Mouse (Mus musculus) liver, embryonic 12.5 days (tissue): Measurements from ENCODE around the gene Fam13a. TPM values are rescaled to one million over a fixed set of nuclear protein-coding genes. Genes with fewer than 3 reads are reported as not detected.

Experiments
- ATAC-seq: fragments of 200-750 bp; cut with Nextera tagmentation; 2 replicates; pipeline ENCODE4 v1.8.0; 2017; ENCODE audit warnings: moderate number of reproducible peaks, mild to moderate bottlenecking, moderate library complexity
- H3K27ac ChIP-seq: fragments of 300-500 bp; sonication (generic); 2 replicates; pipeline ENCODE4 v1.5.1; 2016; ENCODE audit warnings: mild to moderate bottlenecking
- H3K27me3 ChIP-seq: fragments of 300-500 bp; sonication (generic); replicated peaks from 2 replicates; pipeline ENCODE4 v1.6.1; 2016; ENCODE audit warnings: mild to moderate bottlenecking, moderate library complexity
- H3K36me3 ChIP-seq: fragments of 300-500 bp; sonication (generic); 2 replicates; pipeline ENCODE4 v1.6.1; 2016; ENCODE audit warnings: mild to moderate bottlenecking, moderate library complexity
- H3K4me1 ChIP-seq: fragments of 300-500 bp; sonication (generic); 2 replicates; pipeline ENCODE4 v1.6.1; 2016
- H3K4me2 ChIP-seq: fragments of 300-500 bp; sonication (generic); 2 replicates; pipeline ENCODE4 v1.6.1; 2016; ENCODE audit warnings: mild to moderate bottlenecking, moderate library complexity
- H3K4me3 ChIP-seq: fragments of 300-500 bp; sonication (generic); 2 replicates; pipeline ENCODE4 v1.5.1; 2016; ENCODE audit warnings: mild to moderate bottlenecking, moderate library complexity
- H3K9ac ChIP-seq: fragments of 300-500 bp; sonication (generic); 2 replicates; pipeline ENCODE4 v1.6.1; 2016; ENCODE audit warnings: mild to moderate bottlenecking, moderate library complexity
- H3K9me3 ChIP-seq: fragments of 300-500 bp; sonication (generic); replicated peaks from 2 replicates; pipeline ENCODE4 v1.6.1; 2016; ENCODE audit warnings: mild to moderate bottlenecking, moderate library complexity
- WGBS: fragments of 180-500 bp; shearing (Covaris S2); methylation state at CpG from one replicate; pipeline ENCODE4 v1.1.7; 2016; ENCODE audit not compliant: insufficient replicate concordance; 5-methylcytosine and 5-hydroxymethylcytosine counted together
- polyA plus RNA-seq: library from polyadenylated mRNA; unstranded; fragments of >200 nt; fragmentation: Nextera tagmentation; extraction: Ambion mirVana; gene quantifications from 2 replicates; pipeline ENCODE4 v1.2.1, GENCODE M21; 2016

Gene Fam13a
- 0.54 and 1.0 TPM in 2 replicates for polyA plus RNA-seq

DNA sequence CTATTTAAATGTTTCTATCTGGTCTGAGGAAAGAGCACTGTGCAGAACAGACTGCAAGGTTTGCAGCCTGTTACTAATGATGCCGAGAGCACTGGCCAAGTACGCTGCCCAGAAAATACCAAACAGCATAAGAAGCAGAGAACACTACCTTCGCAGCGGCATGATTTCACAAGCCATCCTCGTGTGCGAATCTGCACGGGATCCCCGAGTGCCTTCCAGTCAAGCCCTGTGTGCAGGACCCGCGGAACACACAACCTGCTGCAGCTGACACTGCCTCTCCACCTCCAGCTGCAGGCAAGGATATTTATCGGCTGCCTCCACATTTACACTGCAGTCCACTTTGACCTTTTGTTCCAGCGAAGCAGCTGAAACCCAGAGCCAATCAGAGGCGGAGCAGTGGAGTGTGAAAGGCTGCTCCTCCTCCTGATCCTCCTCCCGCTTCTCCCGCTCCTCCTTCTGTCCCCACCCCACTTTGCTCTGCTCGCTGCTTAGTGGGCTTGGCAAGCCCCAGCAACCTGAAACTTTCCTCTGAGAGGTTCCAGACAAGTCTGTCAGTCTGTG is at the start of gene Fam13a:
TSS of gene Fam13a (minus strand) at position 386 of the 561 bp plus-strand sequence.
- Histone ChIP-seq H3K27me3 (no peaks in the 10 kb centered on the region), H3K4me1 (peaks cover 12% of the 10 kb centered on the region), H3K9me3 (no peaks in the 10 kb centered on the region), H3K4me2 (peak within 1 kb of the TSS; percentile 67), H3K27ac (no peak within 1 kb of the TSS), H3K36me3 (no peaks in the 10 kb centered on the region), H3K9ac (no peak within 1 kb of the TSS; the same call in 1 of the 2 replicates), H3K4me3 (peak within 1 kb of the TSS; percentile 52)
- ATAC-seq: peak; percentile 95
- WGBS: 1% methylated on average over 16 of the region's 16 CpGs

DNA sequence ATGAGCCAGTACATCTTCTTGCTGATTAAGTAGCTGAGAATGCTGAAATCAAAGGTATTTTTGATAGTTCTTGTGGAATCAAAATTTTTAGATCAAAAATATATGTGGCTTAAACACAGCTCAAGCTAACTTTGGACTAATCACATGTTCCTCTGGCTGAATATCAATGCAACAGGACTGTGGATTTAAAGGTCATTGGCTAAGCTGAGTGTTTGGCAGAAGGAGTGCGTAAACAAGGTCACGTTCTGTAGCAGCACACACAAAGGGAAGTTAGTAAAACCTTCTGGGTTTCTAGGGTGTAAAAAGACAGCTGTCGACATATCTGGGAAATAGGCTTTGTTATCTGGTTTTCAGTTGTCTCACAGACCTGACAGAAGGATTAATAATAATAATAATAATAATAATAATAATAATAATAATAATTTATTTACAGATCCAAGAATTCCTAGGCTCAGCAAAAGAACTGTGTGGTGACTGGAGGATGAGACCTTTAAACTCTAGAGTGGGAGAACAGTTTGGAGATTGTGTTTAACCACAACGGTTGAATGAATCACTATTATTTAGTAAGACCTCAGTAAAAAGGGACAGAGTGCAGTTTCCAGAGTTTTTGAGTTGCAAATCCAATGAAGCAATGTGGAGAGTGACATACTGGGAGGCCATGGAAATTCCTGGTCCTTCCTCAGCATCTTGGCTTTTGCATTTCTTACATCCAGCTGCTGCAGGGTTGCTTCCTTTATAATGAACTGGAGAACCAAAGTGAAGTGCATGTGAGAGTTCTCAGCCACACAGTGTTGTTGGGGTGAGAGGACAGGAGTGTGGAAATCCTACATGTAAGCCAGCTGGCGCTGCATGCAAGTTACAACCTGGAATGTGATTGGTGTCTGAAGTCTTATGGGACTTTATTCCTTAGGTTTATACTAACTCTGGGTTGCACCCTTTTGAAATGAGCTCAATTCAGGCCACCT is 48.0 kb upstream of the Fam13a start:
- Histone ChIP-seq H3K4me2 (no peak overlapping the region), H3K4me1 (no peaks in the 10 kb centered on the region), H3K27ac (no peak overlapping the region), H3K9me3 (peaks cover 12% of the 10 kb centered on the region; the same call in 1 of the 2 replicates), H3K36me3 (no peaks in the 10 kb centered on the region), H3K27me3 (no peaks in the 10 kb centered on the region), H3K9ac (no peak overlapping the region), H3K4me3 (no peak overlapping the region)
- 69% methylated on average over 5 of the region's 5 CpGs for WGBS
- ATAC-seq: no peak

DNA sequence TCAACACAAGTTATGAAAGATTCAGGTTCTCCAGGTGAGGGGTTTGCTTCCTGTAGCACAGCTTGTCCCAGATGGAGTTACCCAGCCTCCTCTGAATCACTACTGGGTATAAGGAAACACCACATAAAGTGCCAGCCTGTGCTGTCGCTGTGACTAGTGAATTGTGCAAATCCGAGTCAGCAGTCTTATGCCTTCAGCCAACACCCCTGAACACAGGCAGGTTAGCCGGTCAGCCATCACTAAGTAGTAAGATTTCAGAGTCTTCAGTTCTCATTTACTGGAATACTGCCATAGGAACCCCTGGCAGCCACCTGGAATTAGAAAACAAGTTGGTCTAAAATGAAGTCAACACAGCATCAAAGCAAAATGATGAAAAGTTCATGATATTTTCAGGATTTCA is 47.3 kb upstream of the Fam13a start:
- H3K9me3 ChIP-seq: peaks cover 12% of the 10 kb centered on the region; the same call in 1 of the 2 replicates
- no peak overlapping the region for H3K9ac ChIP-seq
- no peak overlapping the region for H3K4me3 ChIP-seq
- H3K36me3 ChIP-seq: no peaks in the 10 kb centered on the region
- H3K27ac ChIP-seq: no peak overlapping the region
- WGBS: 72% methylated on average over 3 of the region's 3 CpGs
- no peak overlapping the region for H3K4me2 ChIP-seq
- no peaks in the 10 kb centered on the region for H3K4me1 ChIP-seq
- ATAC-seq: no peak
- no peaks in the 10 kb centered on the region for H3K27me3 ChIP-seq

DNA sequence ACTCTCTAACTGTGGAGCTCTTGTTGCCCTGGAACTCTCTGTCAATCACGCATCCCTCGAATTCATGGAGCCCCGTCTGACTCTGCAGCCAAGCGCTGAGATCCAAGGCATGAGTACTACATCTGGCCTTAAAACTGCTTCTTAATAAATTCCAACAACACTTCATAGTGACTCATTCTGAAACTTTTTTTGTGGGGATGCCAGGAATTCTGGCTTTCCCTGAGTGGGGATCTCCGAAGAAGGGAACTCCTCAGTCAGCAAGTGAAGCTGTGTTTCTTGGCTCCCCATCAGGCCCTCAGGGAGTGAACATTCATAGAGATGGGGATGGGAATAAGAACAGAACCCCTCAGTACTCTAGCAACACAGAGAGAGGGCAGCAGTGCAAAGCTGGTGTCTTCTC is 43.8 kb upstream of the Fam13a start:
- no peaks in the 10 kb centered on the region for H3K9me3 ChIP-seq
- no peak for ATAC-seq
- no peaks in the 10 kb centered on the region for H3K36me3 ChIP-seq
- H3K4me1 ChIP-seq: no peaks in the 10 kb centered on the region
- no peak overlapping the region for H3K27ac ChIP-seq
- H3K4me3 ChIP-seq: no peak overlapping the region
- H3K9ac ChIP-seq: no peak overlapping the region
- 82% methylated on average over 5 of the region's 5 CpGs for WGBS
- H3K4me2 ChIP-seq: no peak overlapping the region
- H3K27me3 ChIP-seq: no peaks in the 10 kb centered on the region

DNA sequence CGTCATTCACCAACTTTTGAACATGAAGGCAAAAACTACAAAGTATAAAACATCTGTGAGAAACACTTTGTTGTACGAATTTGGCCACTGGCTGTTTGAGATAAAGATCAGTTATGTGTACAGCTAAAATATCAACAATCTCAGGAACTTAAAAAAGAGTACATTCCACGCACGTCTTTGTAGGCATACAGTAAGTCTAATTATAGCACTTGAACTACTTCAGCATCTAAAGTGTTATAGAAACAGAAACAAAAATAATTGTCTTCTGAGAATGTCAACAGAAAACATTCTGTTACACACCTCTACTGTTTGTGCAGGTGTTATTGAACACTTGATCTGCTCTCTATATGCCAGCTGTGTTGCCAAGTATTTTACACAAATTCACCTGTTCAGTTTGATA is 40.1 kb upstream of the Fam13a start:
- no peaks in the 10 kb centered on the region for H3K27me3 ChIP-seq
- no peaks in the 10 kb centered on the region for H3K4me1 ChIP-seq
- ATAC-seq: no peak
- H3K4me3 ChIP-seq: no peak overlapping the region
- no peaks in the 10 kb centered on the region for H3K36me3 ChIP-seq
- no peak overlapping the region for H3K9ac ChIP-seq
- 56% methylated on average over 4 of the region's 4 CpGs for WGBS
- H3K9me3 ChIP-seq: no peaks in the 10 kb centered on the region
- H3K4me2 ChIP-seq: no peak overlapping the region
- H3K27ac ChIP-seq: no peak overlapping the region

DNA sequence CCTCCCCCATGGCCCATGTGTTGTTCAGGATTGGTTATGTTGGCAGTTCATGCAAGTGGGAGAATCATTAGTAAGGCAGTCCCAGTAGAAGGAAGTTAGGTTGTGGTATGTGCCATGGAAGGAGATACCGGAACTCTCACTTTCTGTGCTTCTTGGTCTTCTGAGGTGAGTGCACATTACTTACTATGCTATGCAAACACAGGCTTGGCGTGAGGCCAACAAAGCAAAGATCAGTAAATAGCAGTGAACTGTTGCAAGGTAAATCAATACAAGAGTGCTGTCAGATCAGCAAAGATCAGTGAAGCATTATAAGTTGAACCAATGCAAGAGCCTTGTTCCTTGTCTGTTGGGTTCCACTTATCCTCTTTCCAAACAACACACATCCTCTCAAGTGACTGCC is 28.9 kb upstream of the Fam13a start:
- WGBS: 60% methylated on average over 2 of the region's 2 CpGs
- Histone ChIP-seq H3K4me2 (no peak overlapping the region), H3K9me3 (no peaks in the 10 kb centered on the region), H3K27me3 (no peaks in the 10 kb centered on the region), H3K9ac (no peak overlapping the region), H3K4me3 (no peak overlapping the region), H3K4me1 (no peaks in the 10 kb centered on the region), H3K36me3 (no peaks in the 10 kb centered on the region), H3K27ac (no peak overlapping the region)
- ATAC-seq: no peak

DNA sequence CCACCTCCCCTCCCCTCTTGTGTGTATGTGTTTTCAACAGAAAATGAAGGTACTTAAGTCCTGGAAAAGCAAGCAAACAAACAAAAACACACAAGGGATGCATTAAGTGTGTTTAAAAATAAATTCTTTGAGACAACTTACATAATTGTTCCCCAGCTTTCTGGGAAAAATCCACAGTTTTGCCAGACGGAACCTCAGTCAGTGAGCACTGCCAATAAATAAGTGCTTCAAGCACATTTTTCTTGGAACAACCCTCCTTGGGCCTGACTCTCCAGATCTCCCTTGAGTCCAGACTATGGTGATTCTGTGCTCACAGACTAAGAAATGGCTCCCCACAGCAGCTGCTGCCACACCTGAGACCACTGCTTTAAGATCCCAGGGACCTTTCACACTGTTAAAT is 15.4 kb upstream of the Fam13a start:
- H3K9me3 ChIP-seq: no peaks in the 10 kb centered on the region
- no peaks in the 10 kb centered on the region for H3K27me3 ChIP-seq
- no peak for ATAC-seq
- no peak overlapping the region for H3K27ac ChIP-seq
- WGBS: 59% methylated on average over 1 of the region's 1 CpGs
- no peak overlapping the region for H3K4me3 ChIP-seq
- no peaks in the 10 kb centered on the region for H3K4me1 ChIP-seq
- H3K36me3 ChIP-seq: no peaks in the 10 kb centered on the region
- no peak overlapping the region for H3K4me2 ChIP-seq
- H3K9ac ChIP-seq: no peak overlapping the region

DNA sequence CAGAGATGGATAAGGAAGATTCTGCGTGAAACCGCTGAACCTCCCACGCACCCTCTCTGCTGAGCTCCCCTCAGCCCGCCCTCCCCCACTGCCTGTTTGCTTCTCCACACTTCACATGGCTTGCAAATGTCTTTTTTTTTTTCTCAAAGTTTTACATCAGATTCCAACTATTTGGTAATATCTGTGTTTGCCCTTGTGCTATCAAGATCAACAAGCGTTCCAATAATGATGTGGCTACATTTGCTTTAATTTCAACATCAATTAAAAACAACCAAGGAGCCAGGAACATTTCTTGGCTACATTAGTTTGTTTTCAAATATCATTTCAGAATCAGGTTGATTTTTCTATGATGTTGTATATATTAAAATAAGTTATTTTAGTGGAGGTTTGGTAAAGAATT is 8.4 kb upstream of the Fam13a start:
- ATAC-seq: no peak
- Histone ChIP-seq H3K27ac (no peak overlapping the region), H3K9ac (no peak overlapping the region), H3K9me3 (no peaks in the 10 kb centered on the region), H3K4me2 (no peak overlapping the region), H3K4me3 (no peak overlapping the region), H3K27me3 (no peaks in the 10 kb centered on the region), H3K4me1 (no peaks in the 10 kb centered on the region), H3K36me3 (no peaks in the 10 kb centered on the region)
- WGBS: 69% methylated on average over 5 of the region's 5 CpGs

DNA sequence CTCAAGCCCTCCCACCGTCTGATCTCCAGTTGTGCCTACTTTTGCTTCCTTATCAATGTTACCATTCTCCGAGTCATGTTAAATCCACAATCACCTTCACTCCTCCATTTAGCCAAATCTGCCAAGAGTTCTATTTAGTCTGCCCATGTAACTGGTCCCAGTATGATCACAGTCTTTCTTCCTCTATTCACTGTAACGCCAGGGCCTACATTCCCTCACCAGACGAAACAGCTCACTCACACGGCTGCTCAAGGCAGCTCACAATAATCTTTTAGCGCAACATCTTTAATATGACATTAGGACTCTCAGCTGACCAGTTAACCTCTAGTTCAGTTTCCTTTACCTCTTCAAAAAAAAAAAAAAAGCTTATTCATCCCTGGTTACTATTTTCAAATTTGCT is 7.2 kb upstream of the Fam13a start:
- H3K4me2 ChIP-seq: no peak overlapping the region
- H3K27me3 ChIP-seq: no peaks in the 10 kb centered on the region
- no peaks in the 10 kb centered on the region for H3K4me1 ChIP-seq
- 64% methylated on average over 6 of the region's 6 CpGs for WGBS
- no peak overlapping the region for H3K4me3 ChIP-seq
- no peak overlapping the region for H3K27ac ChIP-seq
- H3K36me3 ChIP-seq: no peaks in the 10 kb centered on the region
- no peak for ATAC-seq
- no peaks in the 10 kb centered on the region for H3K9me3 ChIP-seq
- no peak overlapping the region for H3K9ac ChIP-seq

DNA sequence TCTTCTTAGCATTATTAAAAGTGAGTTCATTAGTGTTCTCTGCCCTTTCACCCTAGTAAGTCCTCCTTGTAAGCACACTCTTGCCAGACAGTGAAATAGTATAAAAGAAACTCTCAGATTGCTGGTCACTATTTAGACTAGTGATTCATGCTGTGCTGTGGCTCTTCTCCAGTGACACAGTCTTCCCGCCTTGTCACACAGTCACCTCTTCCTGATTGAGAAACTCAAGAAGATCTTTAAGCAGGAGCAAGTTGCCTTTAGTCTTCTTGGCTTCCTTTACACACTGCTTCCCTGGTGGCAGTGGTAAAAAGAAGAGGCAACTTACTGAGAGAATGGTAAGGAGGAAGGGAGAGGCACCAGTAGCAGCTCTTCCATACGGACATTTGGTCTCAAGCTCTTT is 6.3 kb upstream of the Fam13a start:
- Histone ChIP-seq H3K4me1 (no peaks in the 10 kb centered on the region), H3K4me2 (no peak overlapping the region)

DNA sequence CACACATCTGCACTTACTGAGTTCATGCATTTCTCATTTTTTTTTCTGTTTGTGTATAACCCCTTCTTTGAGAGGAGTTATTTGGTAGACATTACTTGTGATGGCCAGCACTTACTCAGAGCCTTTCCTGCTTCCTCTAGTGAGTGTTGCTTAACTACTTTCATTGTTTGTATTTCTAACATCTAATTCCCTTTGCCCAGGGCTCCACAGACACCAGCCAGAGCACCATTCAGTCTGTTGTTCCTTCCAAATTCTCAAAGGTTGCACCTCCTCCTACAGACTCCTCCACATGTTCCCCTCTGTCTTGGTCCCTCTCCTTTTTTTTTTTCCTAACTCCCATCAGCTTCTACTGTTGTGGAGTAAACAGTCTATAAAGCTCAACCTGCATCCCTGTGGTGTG is 5.7 kb upstream of the Fam13a start:
- Histone ChIP-seq H3K4me1 (no peaks in the 10 kb centered on the region), H3K36me3 (no peaks in the 10 kb centered on the region), H3K27ac (no peak overlapping the region), H3K9me3 (no peaks in the 10 kb centered on the region), H3K4me2 (no peak overlapping the region), H3K9ac (no peak overlapping the region), H3K27me3 (no peaks in the 10 kb centered on the region), H3K4me3 (no peak overlapping the region)
- ATAC-seq: no peak

More for the DNA sequence above, 6.3 kb upstream of the Fam13a start:
- H3K4me3 ChIP-seq: no peak overlapping the region
- H3K27me3 ChIP-seq: no peaks in the 10 kb centered on the region
- 63% methylated on average over 2 of the region's 2 CpGs for WGBS
- no peak overlapping the region for H3K27ac ChIP-seq
- H3K36me3 ChIP-seq: no peaks in the 10 kb centered on the region
- no peak for ATAC-seq
- no peaks in the 10 kb centered on the region for H3K9me3 ChIP-seq
- no peak overlapping the region for H3K9ac ChIP-seq

DNA sequence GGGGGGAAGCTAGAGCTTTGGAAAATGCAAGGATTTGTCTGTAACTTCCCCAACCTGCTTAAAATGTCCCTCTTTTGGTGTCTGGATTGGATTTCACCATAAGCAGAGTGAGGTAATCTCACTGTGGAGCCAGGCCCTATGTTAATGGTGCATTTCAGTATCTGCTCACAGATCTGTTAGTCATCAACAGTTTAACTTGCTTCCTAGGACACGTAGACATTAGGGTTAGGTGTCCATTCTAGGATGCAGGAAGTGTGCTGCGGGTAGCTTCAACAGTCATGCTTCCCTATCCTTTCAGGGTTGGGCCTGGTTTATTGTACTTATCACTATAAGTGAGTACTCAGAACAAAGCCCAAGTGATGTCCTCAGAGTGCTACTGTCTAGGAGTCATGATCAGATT is 4.5 kb upstream of the Fam13a start:
- Histone ChIP-seq H3K4me1 (peaks cover 8% of the 10 kb centered on the region; the same call in 1 of the 2 replicates), H3K27ac (no peak overlapping the region), H3K36me3 (no peaks in the 10 kb centered on the region), H3K9me3 (no peaks in the 10 kb centered on the region), H3K4me2 (no peak overlapping the region), H3K4me3 (no peak overlapping the region), H3K27me3 (no peaks in the 10 kb centered on the region), H3K9ac (no peak overlapping the region)
- 56% methylated on average over 2 of the region's 2 CpGs for WGBS
- ATAC-seq: no peak
